Mouse (Mus musculus) layer of hippocampus, adult 2 months (tissue): ENCODE measurements around the gene Gpsm2. TPM values are rescaled to one million over a fixed set of nuclear protein-coding genes. Genes with fewer than 3 reads are reported as not detected.
"Not testable (repeated sequence)": the region's sequence is repeated elsewhere in the genome, so short reads cannot be mapped to it uniquely, and the experiment has no call there.

ENCODE experiments used
- DNase-seq, 2 experiments: peaks; one replicate each; pipeline ENCODE4 v3.0.0; 2022; ENCODE audit warnings: low spot score in 2 of 2
- H3K27ac ChIP-seq: fragments of 200-600 bp; 2 replicates; pipeline ENCODE4 v1.8.1; 2022
- H3K4me3 ChIP-seq: fragments of 200-600 bp; 2 replicates; pipeline ENCODE4 v1.8.1; 2022; ENCODE audit warnings: mild to moderate bottlenecking
- CTCF ChIP-seq: fragments of 200-600 bp; conservative IDR thresholded peaks from 2 replicates; pipeline ENCODE4 v1.8.1; 2022; ENCODE audit warnings: antibody characterized with exemption, mild to moderate bottlenecking, moderate library complexity
- total RNA-seq, 2 experiments: library from RNA; stranded (reverse); gene quantifications; 2 replicates each; pipeline ENCODE4 v1.2.3; 2021

Gpsm2 gene
- total RNA-seq, 2 experiments from 2014 or later: 13.3 to 14.1 TPM

DNA sequence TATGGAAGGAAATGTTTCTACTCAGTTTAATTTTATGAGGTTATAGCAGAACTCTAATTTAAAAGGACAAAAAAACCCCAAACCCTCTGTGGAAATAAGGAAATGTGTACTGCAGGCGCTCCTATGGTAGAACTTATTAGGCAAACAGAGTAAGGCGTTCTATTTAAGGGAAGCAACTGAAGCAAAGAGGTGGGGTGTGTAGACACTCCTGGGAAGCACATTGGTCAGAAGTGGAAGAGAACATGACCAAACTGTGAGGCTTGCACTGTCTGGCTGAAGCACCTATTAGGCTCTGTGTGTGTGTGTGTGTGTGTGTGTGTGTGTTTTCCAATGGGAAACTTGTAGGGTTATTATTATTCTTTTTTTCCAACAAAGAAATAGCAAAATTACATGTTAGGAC, 2.8 kb downstream of the Gpsm2 start:
- TF ChIP-seq CTCF: no peak
- Histone ChIP-seq H3K4me3 (no peak overlapping the region), H3K27ac (no peak overlapping the region)
- DNase-seq: no peak

- Histone ChIP-seq H3K4me3 (no peak overlapping the region), H3K27ac (no peak overlapping the region)
- TF ChIP-seq CTCF: no peak
- DNase-seq: no peak
These were observed 4.1 kb downstream of the Gpsm2 start for GRCm38 (mm10) chr3:108717896-108718502.

GRCm38 (mm10) chr3:108714837-108715236, 7.3 kb downstream of the Gpsm2 start:
- DNase-seq: no peak
- Histone ChIP-seq H3K27ac (no peak overlapping the region), H3K4me3 (no peak overlapping the region)
- TF ChIP-seq CTCF: no peak

GRCm38 (mm10) chr3:108713065-108713675, 8.9 kb downstream of the Gpsm2 start:
- Histone ChIP-seq H3K27ac (no peak overlapping the region), H3K4me3 (no peak overlapping the region)
- TF ChIP-seq CTCF: no peak
- DNase-seq: no peak

DNA sequence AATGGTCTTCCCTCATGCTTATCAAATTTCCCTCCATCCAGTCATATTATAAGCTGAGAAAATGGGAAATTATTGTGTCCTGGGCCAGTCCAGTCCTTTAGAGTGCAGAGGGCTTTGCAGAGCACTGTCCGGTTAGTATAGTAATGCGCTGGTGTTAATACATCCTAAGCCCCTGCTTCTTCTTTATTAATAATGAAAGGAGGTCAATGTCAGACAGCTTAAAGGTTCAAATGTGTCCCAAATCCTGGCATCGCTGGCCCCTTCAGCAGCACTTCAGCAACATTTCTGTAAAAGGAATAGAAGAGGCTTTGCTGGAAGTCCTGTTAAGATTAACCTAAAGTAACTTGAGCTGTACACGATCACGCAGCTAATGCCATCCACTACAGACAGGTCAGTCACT, 10.8 kb downstream of the Gpsm2 start:
- TF ChIP-seq CTCF: no peak
- Histone ChIP-seq H3K27ac (no peak overlapping the region), H3K4me3 (no peak overlapping the region)
- DNase-seq: no peak

DNA sequence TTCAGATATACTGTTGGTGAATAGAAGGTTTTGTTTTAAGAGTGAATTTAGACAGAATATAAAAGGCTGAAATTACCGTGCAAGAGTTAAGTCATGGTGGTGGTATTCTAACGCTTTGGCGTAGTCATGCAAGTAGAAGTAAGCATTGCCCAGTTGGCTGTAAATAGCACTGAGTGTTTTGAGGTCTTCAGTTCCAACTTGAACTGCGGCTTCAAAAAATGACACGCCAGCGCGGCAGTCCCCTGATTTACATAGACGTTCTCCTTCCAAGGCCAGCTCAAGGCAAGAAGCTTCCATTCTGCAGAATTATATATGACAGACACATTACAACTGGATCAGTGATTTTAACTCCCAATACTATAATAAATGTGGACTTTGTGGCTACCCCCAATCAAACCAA, 19.3 kb downstream of the Gpsm2 start:
- no peak for TF ChIP-seq CTCF
- DNase-seq: no peak
- Histone ChIP-seq H3K27ac (no peak overlapping the region), H3K4me3 (no peak overlapping the region)

DNA sequence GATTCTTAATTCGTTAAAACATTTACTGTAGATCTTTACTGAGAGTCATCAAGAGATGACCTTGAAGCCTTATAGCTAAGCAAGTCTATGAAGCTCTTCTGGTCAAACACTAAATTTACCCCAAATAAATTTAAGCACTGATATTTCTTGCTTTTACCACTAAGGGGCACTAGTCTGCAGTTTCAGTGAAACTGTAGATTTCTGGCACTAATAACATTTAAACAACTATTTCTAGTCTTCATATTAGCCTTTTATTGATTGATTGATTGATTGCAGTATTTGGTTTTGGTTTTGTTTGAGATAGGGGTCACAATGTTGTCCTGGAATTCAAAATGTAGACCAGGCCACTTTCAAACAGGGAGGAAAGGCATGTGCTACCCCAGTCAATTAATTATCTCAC, 20.9 kb downstream of the Gpsm2 start:
- H3K27ac ChIP-seq: no peak overlapping the region
- no peak for DNase-seq
- TF ChIP-seq CTCF: peak; percentile 87

GRCm38 (mm10) chr3:108699786-108700185, 22.3 kb downstream of the Gpsm2 start:
- no peak overlapping the region for H3K4me3 ChIP-seq

More for the DNA sequence above, 20.9 kb downstream of the Gpsm2 start:
- H3K4me3 ChIP-seq: no peak overlapping the region

DNA sequence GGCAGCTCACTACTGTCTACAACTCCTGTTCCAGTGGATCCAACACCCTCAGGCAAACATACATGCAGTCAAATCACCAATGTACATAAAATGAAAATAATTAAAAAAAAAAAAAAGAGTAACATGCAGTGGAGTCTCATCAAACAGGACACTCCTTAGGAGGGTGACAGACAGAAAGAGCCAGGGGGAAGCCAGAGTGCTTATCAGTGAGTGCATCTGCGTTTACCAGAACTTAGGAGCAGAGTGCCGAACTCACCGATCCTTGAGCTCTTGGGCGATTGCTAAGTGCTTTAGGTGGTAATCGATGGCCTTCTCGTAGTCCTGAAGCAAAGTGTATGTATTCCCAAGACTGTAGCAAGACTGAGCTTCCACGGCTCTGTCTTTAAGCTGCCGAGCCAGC, 23.4 kb downstream of the Gpsm2 start:
- H3K4me3 ChIP-seq: no peak overlapping the region
- DNase-seq: no peak
- H3K27ac ChIP-seq: no peak overlapping the region
- no peak for TF ChIP-seq CTCF

More at GRCm38 (mm10) chr3:108699786-108700185, 22.3 kb downstream of the Gpsm2 start:
- no peak overlapping the region for H3K27ac ChIP-seq
- no peak for DNase-seq
- no peak for TF ChIP-seq CTCF

DNA sequence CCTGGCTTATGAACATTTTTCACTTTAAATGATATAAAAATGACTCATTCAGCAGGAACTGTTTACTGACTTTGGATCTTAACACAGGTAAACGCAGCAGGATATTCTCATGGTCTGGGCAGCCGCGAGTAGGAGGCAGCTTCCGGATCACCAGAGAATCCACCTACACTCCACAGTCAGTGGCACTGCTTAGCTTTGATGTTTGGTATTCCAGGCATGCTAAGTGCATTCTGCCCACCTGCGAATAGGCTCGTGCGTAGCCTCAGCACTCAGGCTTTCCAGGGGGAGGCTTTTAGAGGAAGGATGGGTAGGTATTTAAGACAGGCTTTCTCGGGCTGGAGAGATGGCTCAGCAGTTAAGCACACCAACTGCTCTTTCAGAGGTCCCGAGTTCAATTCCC, 27.8 kb downstream of the Gpsm2 start:
- no peak overlapping the region for H3K4me3 ChIP-seq
- H3K27ac ChIP-seq: no peak overlapping the region
- no peak for TF ChIP-seq CTCF
- no peak for DNase-seq

DNA sequence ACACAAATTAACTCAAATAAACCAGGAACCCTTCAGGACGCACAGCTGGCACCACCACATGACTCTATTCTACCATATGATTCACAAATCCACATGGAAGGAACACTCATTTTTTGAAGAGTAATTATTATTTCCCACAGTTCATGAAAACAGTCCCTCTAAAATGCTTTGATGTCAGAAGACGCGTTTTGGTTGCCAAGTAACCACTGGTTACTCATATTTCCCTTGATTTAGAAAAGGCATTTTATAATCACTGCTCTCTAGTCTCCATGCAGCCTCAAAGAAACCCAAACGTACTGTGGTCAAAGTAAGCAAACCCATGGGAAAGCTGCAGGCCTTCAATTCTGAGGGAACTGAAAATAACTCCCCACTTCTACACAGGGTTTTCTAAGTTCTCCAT, 32.1 kb downstream of the Gpsm2 start:
- H3K27ac ChIP-seq: peak overlapping the region; percentile 46
- no peak for TF ChIP-seq CTCF
- H3K4me3 ChIP-seq: no peak overlapping the region
- peak in 1 of 2 experiments; percentile 22 for DNase-seq

DNA sequence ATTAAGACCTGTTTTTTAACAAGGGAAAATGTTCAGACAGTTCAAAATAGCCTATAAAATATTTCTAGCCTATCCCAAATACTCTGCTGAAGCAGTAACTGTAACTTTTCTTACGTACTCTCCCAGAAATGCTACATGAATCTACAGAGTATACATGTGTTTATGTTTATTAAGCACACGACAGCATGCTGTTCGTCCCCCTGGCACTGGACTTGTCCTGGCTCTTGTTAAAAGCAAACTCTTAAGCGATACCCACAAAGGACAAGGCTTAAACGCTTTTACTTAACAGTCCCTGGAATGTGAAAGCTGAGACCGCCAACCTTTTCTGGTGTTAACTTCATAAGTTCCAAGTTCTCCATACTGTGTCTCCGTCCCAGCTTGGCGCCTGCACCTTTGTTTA, 32.7 kb downstream of the Gpsm2 start:
- TF ChIP-seq CTCF: no peak
- no peak overlapping the region for H3K27ac ChIP-seq
- no peak overlapping the region for H3K4me3 ChIP-seq
- no peak for DNase-seq

GRCm38 (mm10) chr3:108689015-108689441, 33.1 kb downstream of the Gpsm2 start:
- Histone ChIP-seq H3K27ac (no peak overlapping the region), H3K4me3 (no peak overlapping the region)
- TF ChIP-seq CTCF: no peak
- no peak for DNase-seq

DNA sequence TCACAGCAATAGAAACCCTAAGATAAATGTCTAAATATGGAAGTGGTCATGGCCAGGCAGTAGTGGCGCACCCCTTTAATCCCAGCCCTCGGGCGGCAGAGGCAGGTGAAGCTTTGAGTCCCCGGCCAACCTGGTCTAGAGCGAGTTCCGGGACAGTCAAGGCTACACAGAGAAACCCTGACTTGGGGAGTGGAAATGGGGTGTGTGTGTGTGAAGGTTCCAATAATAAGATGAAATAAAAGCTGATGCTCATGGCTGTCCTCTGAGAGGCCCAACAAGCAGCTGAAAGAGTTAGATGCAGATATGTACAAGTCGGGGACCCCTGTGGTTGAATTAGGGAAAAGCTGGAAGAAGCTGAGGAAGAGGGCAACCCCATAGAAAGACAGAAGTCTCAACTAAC, 36.4 kb downstream of the Gpsm2 start:
- TF ChIP-seq CTCF: no peak
- no peak for DNase-seq
- no peak overlapping the region for H3K27ac ChIP-seq
- H3K4me3 ChIP-seq: no peak overlapping the region

GRCm38 (mm10) chr3:108683597-108683996, 38.5 kb downstream of the Gpsm2 start:
- not testable (repeated sequence) for H3K27ac ChIP-seq, H3K4me3 ChIP-seq, DNase-seq
